Mouse (Mus musculus): Measurements from ENCODE around the gene Olfr582.

Olfr582 gene

GRCm38 (mm10) chr7:103037724-103038123 is at the start of gene Olfr582:
TSS of gene Olfr582 (plus strand) at chr7:103038024.
- DNase-seq (ENCODE audit: extremely low read depth, insufficient read length, low spot score), result no peak

GRCm38 (mm10) chr7:102989224-102989623 is 48.6 kb upstream of the Olfr582 start, which contains the start of gene Olfr578:
TSS of gene Olfr578 (minus strand) at chr7:102989324.
- DNase-seq (ENCODE audit: extremely low read depth, insufficient read length, low spot score), result no peak

GRCm38 (mm10) chr7:103051000-103051399 is 13.2 kb downstream of the Olfr582 start, which contains the start of gene Olfr583:
TSS of gene Olfr583 (plus strand) at chr7:103051300.
- DNase-seq (ENCODE audit: extremely low read depth, insufficient read length, low spot score), result no peak

GRCm38 (mm10) chr7:103081585-103081984 is 43.8 kb downstream of the Olfr582 start, which contains the start of gene Olfr584:
TSS of gene Olfr584 (plus strand) at chr7:103081885.
- no peak for DNase-seq (ENCODE audit: extremely low read depth, insufficient read length, low spot score)
